Mouse (Mus musculus) hematopoietic multipotent progenitor cell, adult 10-12 weeks (in vitro differentiated cells): ENCODE measurements around the gene Epha1. TPM values are rescaled to one million over a fixed set of nuclear protein-coding genes. Genes with fewer than 3 reads are reported as not detected.

Source experiments
- polyA plus RNA-seq: library from polyadenylated mRNA; stranded (reverse); fragments of >175 nt; gene quantifications from 2 replicates; pipeline ENCODE4 v1.2.3, GENCODE M21; 2012; ENCODE audit warnings: low replicate concordance

Epha1 gene
- 0.04 TPM in 1 of 2 replicates, not detected in the other for polyA plus RNA-seq

GRCm38 (mm10) chr6:42372816-42373547 lies at the start of gene Epha1:
TSS of gene Epha1 (minus strand) at chr6:42373268.

GRCm38 (mm10) chr6:42405134-42405533 lies 32.1 kb upstream of the Epha1 start, which contains the start of gene Tas2r135:
TSS of gene Tas2r135 (plus strand) at chr6:42405434.

GRCm38 (mm10) chr6:42399938-42400337 lies 26.9 kb upstream of the Epha1 start, which contains the start of gene Tas2r143:
TSS of gene Tas2r143 (plus strand) at chr6:42400238.

GRCm38 (mm10) chr6:42349426-42350020 lies 23.5 kb downstream of the Epha1 start, which contains the start of gene Zyx:
TSS of gene Zyx (plus strand) at chr6:42349630.

GRCm38 (mm10) chr6:42324482-42325267 lies 48.4 kb downstream of the Epha1 start, which contains the start of gene Fam131b:
TSS of gene Fam131b (minus strand) at chr6:42324643.

Other genes with a start within 250 kb of the Epha1 start
- gene Tas2r139, start 232.3 kb downstream of the Epha1 start, polyA plus RNA-seq, result not detected in 2 replicates
- not detected in 2 replicates for gene Tas2r144, start 157.9 kb downstream of the Epha1 start, polyA plus RNA-seq
- 1.2 and 1.4 TPM in 2 replicates for gene Gstk1, start 127.3 kb downstream of the Epha1 start, polyA plus RNA-seq
- not detected in 2 replicates for gene Tmem139, start 111.3 kb downstream of the Epha1 start, polyA plus RNA-seq
- gene Casp2, start 108.3 kb downstream of the Epha1 start, polyA plus RNA-seq, result 6.6 and 6.8 TPM in 2 replicates
- gene Clcn1, start 86.6 kb downstream of the Epha1 start, polyA plus RNA-seq, result 0.17 TPM in 1 of 2 replicates, not detected in the other
- gene Fam131b, start 48.6 kb downstream of the Epha1 start, polyA plus RNA-seq, result 0.03 and 0.10 TPM in 2 replicates
- 993 and 3,641 TPM in 2 replicates for gene Zyx, start 23.6 kb downstream of the Epha1 start, polyA plus RNA-seq
- gene Tas2r143, start 27.0 kb upstream of the Epha1 start, polyA plus RNA-seq, result not detected in 2 replicates
- gene Tas2r135, start 32.2 kb upstream of the Epha1 start, polyA plus RNA-seq, result not detected in 2 replicates
- not detected in 2 replicates for gene Tas2r126, start 61.3 kb upstream of the Epha1 start, polyA plus RNA-seq
- gene Olfr458, start 91.9 kb upstream of the Epha1 start, polyA plus RNA-seq, result not detected in 2 replicates
- not detected in 2 replicates for gene Olfr457, start 103.1 kb upstream of the Epha1 start, polyA plus RNA-seq
- not detected in 2 replicates for gene Olfr456, start 113.9 kb upstream of the Epha1 start, polyA plus RNA-seq
- gene Olfr455, start 174.3 kb upstream of the Epha1 start, polyA plus RNA-seq, result not detected in 2 replicates
- not detected in 2 replicates for gene Tcaf3, start 224.4 kb upstream of the Epha1 start, polyA plus RNA-seq